Mouse (Mus musculus) heart, postnatal 0 days (tissue): Measurements from ENCODE around the gene Pxylp1. TPM values are rescaled to one million over a fixed set of nuclear protein-coding genes. Genes with fewer than 3 reads are reported as not detected.

Experiments
- ATAC-seq: fragments of 200-750 bp; cut with Nextera tagmentation; 2 replicates; pipeline ENCODE4 v1.8.0; 2017; ENCODE audit warnings: low read depth, moderate number of reproducible peaks, moderate library complexity; ENCODE audit not compliant: insufficient read depth
- DNase-seq: peaks from one replicate; pipeline ENCODE4 v3.0.0-alpha.2; 2016; ENCODE audit warnings: low spot score
- H3K27ac ChIP-seq: fragments of 300-500 bp; sonication (generic); 2 replicates; pipeline ENCODE4 v1.5.1; 2014; ENCODE audit warnings: low read depth, mild to moderate bottlenecking
- H3K27me3 ChIP-seq: fragments of 300-500 bp; sonication (generic); 2 replicates; pipeline ENCODE4 v1.6.1; 2014; ENCODE audit warnings: low read length, mixed read lengths; ENCODE audit not compliant: control insufficient read depth, insufficient read depth
- H3K36me3 ChIP-seq: fragments of 300-500 bp; sonication (generic); replicated peaks from 2 replicates; pipeline ENCODE4 v1.6.1; 2014; ENCODE audit warnings: low read length, mixed read lengths; ENCODE audit not compliant: control insufficient read depth, insufficient read depth
- H3K4me1 ChIP-seq: fragments of 300-500 bp; sonication (generic); 2 replicates; pipeline ENCODE4 v1.6.1; 2014; ENCODE audit warnings: antibody characterized with exemption; ENCODE audit not compliant: control insufficient read depth, insufficient read depth
- H3K4me2 ChIP-seq: fragments of 300-500 bp; sonication (generic); 2 replicates; pipeline ENCODE4 v1.6.1; 2014; ENCODE audit warnings: low read depth, mild to moderate bottlenecking, low read length, moderate library complexity
- H3K4me3 ChIP-seq: fragments of 300-500 bp; sonication (generic); 2 replicates; pipeline ENCODE4 v1.5.1; 2014; ENCODE audit warnings: low read depth, low read length
- H3K9ac ChIP-seq: fragments of 300-500 bp; sonication (generic); replicated peaks from 2 replicates; pipeline ENCODE4 v1.6.1; 2014; ENCODE audit warnings: low read depth, low read length, mixed read lengths
- H3K9me3 ChIP-seq: fragments of 300-500 bp; sonication (generic); replicated peaks from 2 replicates; pipeline ENCODE4 v1.6.1; 2016; ENCODE audit warnings: low read length; ENCODE audit not compliant: control insufficient read depth
- CTCF ChIP-seq: IDR thresholded peaks from 2 replicates; pipeline ENCODE4 v1.5.1; 2016; ENCODE audit warnings: antibody characterized with exemption, control low read depth, low read depth
- EP300 ChIP-seq: IDR thresholded peaks from 2 replicates; pipeline ENCODE4 v1.6.1; 2016; ENCODE audit warnings: antibody characterized with exemption, low read depth
- WGBS: fragments of 180-500 bp; shearing (Covaris S2); extraction: QIAGEN DNeasy Blood & Tissue Kit; methylation state at CpG from one replicate; pipeline ENCODE4 v1.1.7; 2014; 5-methylcytosine and 5-hydroxymethylcytosine counted together
- polyA plus RNA-seq: library from polyadenylated mRNA; unstranded; fragments of >200 nt; fragmentation: Nextera tagmentation; extraction: Ambion mirVana; gene quantifications from 2 replicates; pipeline ENCODE4 v1.2.1, GENCODE M21; 2015
- total RNA-seq: library from RNA; depleted of rRNA; stranded (reverse); fragments of >200 nt; gene quantifications from 2 replicates; pipeline ENCODE4 v1.2.3, GENCODE M21; 2014; ENCODE audit warnings: low replicate concordance

Pxylp1 gene
- total and polyA plus RNA-seq, 2 experiments from 2014 or later: 14.4 to 89.9 TPM

- WGBS: 82% methylated on average over 7 of the region's 7 CpGs
- no peaks in the 10 kb centered on the region for H3K27me3 ChIP-seq
- no peaks in the 10 kb centered on the region for H3K4me1 ChIP-seq
- DNase-seq (no peak), ATAC-seq (no peak)
- no peaks in the 10 kb centered on the region for H3K9me3 ChIP-seq
- no peak overlapping the region for H3K4me3 ChIP-seq
- TF ChIP-seq EP300: no peak
- no peak for TF ChIP-seq CTCF
- no peak overlapping the region for H3K27ac ChIP-seq
- no peak overlapping the region for H3K9ac ChIP-seq
- H3K4me2 ChIP-seq: no peak overlapping the region
- 0 out of 2 replicates have a peak, but pooled peaks cover 5% of the 10 kb centered on the region for H3K36me3 ChIP-seq
Observed at GRCm38 (mm10) chr9:96851036-96851435, 41.4 kb downstream of the Pxylp1 start.

- H3K27ac ChIP-seq: no peak overlapping the region
- WGBS: 47% methylated on average over 5 of the region's 5 CpGs
- no peaks in the 10 kb centered on the region for H3K9me3 ChIP-seq
- no peak for ATAC-seq
- H3K4me3 ChIP-seq: no peak overlapping the region
- TF ChIP-seq EP300 (no peak), CTCF (no peak)
- H3K9ac ChIP-seq: no peak overlapping the region
- H3K36me3 ChIP-seq: no peaks in the 10 kb centered on the region
- H3K4me2 ChIP-seq: no peak overlapping the region
- DNase-seq: no peak
- H3K27me3 ChIP-seq: no peaks in the 10 kb centered on the region
- no peaks in the 10 kb centered on the region for H3K4me1 ChIP-seq
Observed at GRCm38 (mm10) chr9:96849012-96849411, 43.5 kb downstream of the Pxylp1 start.

GRCm38 (mm10) chr9:96846361-96846760, 46.1 kb downstream of the Pxylp1 start:
- TF ChIP-seq EP300 (no peak), CTCF (no peak)
- Histone ChIP-seq H3K4me3 (no peak overlapping the region), H3K27ac (no peak overlapping the region), H3K27me3 (no peaks in the 10 kb centered on the region), H3K4me1 (no peaks in the 10 kb centered on the region), H3K36me3 (no peaks in the 10 kb centered on the region), H3K4me2 (no peak overlapping the region), H3K9me3 (no peaks in the 10 kb centered on the region), H3K9ac (no peak overlapping the region)
- no peak for DNase-seq
- WGBS: 88% methylated on average over 8 of the region's 8 CpGs
- no peak for ATAC-seq

- 29% methylated on average over 3 of the region's 3 CpGs for WGBS
- Histone ChIP-seq H3K4me3 (no peak overlapping the region), H3K4me1 (no peaks in the 10 kb centered on the region), H3K36me3 (no peaks in the 10 kb centered on the region), H3K4me2 (no peak overlapping the region), H3K27me3 (no peaks in the 10 kb centered on the region), H3K9ac (no peak overlapping the region), H3K9me3 (no peaks in the 10 kb centered on the region), H3K27ac (no peak overlapping the region)
- TF ChIP-seq EP300 (no peak), CTCF (no peak)
- peak; percentile 84 for ATAC-seq
- DNase-seq: peak; percentile 60
Observed at GRCm38 (mm10) chr9:96844798-96845209, 47.7 kb downstream of the Pxylp1 start.

- H3K4me2 ChIP-seq: no peak overlapping the region
- DNase-seq (no peak), ATAC-seq (no peak)
- H3K9me3 ChIP-seq: no peaks in the 10 kb centered on the region
- H3K4me3 ChIP-seq: no peak overlapping the region
- TF ChIP-seq CTCF: no peak
- TF ChIP-seq EP300: no peak
- 0 out of 2 replicates have a peak, but pooled peaks cover 6% of the 10 kb centered on the region for H3K36me3 ChIP-seq
- H3K27me3 ChIP-seq: no peaks in the 10 kb centered on the region
- H3K9ac ChIP-seq: no peak overlapping the region
- 87% methylated on average over 5 of the region's 5 CpGs for WGBS
- no peaks in the 10 kb centered on the region for H3K4me1 ChIP-seq
- no peak overlapping the region for H3K27ac ChIP-seq
Observed at GRCm38 (mm10) chr9:96839376-96839775, 53.1 kb downstream of the Pxylp1 start.

- TF ChIP-seq CTCF: peak; percentile 77
- no peak for TF ChIP-seq EP300
- no peaks in the 10 kb centered on the region for H3K4me1 ChIP-seq
- H3K4me2 ChIP-seq: no peak overlapping the region
- no peak overlapping the region for H3K27ac ChIP-seq
- H3K4me3 ChIP-seq: no peak overlapping the region
- WGBS: 33% methylated on average over 10 of the region's 10 CpGs
- no peaks in the 10 kb centered on the region for H3K27me3 ChIP-seq
- peak; percentile 70 for ATAC-seq
- peak; percentile 36 for DNase-seq
- H3K36me3 ChIP-seq: 0 out of 2 replicates have a peak, but pooled peaks cover 6% of the 10 kb centered on the region
- no peaks in the 10 kb centered on the region for H3K9me3 ChIP-seq
- H3K9ac ChIP-seq: no peak overlapping the region
Observed at GRCm38 (mm10) chr9:96838864-96839263, 53.6 kb downstream of the Pxylp1 start.
